Mouse (Mus musculus) heart, adult 18-20 months (tissue): Measurements from ENCODE around the gene Syn1. TPM values are rescaled to one million over a fixed set of nuclear protein-coding genes. Genes with fewer than 3 reads are reported as not detected.

Experiments used
- DNase-seq, 2 experiments: peaks; one replicate each; pipeline ENCODE4 v3.0.0; 2021 to 2022; ENCODE audit warnings: mixed read lengths in 1 of 2
- long read RNA-seq, 2 experiments: library from polyadenylated mRNA; stranded (forward); transcript quantifications; one replicate each; pipeline ENCODE4 v2.0.0; 2021
- total RNA-seq, 2 experiments: library from RNA; stranded (reverse); gene quantifications; 2 replicates each; pipeline ENCODE4 v1.2.3; 2021

Syn1 gene
- total RNA-seq = under 1 TPM; 0.10 to 0.21 TPM
- long read RNA-seq, experiment 1 = 0 reads
- long read RNA-seq, experiment 2, partial matches to known transcripts = 0 of 2 reads
- long read RNA-seq, experiment 2, other reads (novel, unspliced or antisense) = 2 of 2 reads

DNA sequence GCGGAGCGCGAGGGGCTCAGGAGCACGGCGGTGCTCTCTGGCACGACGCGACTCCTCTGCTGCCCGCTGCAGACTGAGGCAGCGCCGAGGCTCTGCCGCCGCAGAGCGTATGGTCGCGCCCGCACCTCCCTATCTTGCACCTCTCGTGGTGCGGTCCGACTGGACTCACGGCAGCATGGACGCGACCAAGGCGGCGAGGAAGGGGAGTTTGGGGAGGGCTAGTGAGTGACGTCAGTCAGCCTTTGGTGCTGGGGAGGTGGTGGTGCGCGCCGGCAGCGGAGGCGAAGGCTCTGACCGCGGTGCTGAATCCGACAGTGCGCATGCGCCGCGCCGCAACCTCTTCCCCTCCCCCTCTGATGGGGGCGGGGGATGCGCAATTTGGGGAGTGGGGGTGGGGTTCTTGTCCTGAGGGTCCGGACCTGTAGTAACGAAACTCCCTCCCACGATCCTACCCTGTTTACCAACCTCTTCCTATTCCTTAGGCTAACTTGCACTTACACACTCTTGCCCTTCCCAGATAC, at the start of gene Syn1:
Gene Syn1 (minus strand): TSS at position 161 of the 521 bp plus-strand sequence.
- DNase-seq = peak; percentile 69 to 81

DNA sequence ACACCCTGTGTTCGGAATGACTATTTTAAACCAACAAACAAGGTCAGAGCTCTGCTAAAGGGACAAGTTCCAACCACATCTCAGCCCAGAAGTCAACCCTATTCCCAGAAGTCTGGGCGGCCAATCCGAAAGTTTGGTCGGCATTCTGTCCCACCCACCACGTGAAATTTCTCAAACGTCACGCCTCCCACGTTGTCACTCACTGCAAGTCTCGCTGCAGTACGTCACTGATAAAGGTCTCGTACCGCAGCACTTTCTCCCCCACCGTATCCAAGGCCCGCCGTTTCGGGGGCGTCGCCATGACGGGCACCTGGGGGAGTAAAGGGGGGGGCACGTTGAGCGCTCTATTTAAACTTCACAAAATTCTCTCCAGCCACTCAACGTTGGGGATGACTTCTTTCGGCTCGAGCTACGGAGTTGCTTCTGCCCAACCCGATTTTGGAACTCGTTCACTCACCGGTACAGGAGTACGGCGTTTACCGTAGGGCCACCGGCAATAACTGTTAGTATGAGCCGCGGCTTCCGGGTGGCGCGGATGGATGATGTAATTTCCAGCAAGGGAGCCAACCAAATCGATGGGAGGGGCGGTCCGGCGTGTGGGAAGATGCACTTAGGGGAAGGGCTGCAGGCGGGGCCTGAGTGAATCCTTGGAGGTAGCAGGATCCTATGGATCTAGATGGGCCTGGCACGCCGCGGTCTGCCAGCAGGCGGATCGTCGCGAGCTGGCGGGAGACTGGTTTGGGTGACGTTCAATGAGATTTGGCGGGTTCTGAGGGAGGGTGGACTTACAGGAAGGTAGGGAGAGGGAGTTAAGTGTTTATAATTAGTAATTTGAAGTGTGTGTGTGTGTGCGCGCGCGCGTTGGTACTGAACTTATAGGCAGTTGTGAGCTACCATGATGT, 40.9 kb upstream of the Syn1 start, which contains the start of gene Uxt:
Gene Uxt (minus strand): TSS at position 541 of the 902 bp plus-strand sequence.
- peak; percentile 91 to 92 for DNase-seq

DNA sequence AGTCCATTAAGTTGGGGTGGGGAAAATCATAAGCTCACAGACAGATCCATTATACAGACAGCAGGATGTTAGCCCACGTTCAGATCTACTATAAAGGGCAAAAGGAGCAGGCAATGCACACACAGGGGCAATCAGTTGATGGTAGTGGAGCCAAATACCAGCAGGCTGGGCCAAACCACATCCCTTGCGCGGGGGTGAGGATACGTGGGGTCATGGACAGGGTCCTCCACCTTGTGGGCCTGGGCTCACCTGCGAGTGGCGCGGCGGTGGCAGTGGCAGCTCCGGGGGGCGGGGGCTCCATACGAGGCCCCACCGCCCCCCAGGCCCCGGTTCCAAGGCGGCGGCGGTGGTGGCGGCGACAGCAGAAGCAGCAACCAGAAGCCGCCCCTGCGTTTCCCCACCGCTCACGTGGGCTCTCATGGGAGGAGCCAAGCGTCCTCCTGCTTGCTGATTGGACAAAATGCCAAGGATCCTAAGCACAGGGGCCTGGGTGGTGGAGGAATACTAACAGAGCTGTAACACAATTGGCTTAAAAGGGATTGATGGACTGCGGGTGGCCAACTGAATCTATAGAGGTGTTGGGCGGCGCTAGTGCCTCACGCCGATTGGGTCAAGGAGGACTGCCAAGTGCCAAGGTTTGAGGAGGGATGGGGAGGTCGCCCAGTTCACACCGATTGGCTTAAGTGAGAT, 29.5 kb upstream of the Syn1 start, which contains the start of gene Elk1:
Gene Elk1 (minus strand): TSS at position 418 of the 690 bp plus-strand sequence.
- DNase-seq = peak; percentile 88 to 90

DNA sequence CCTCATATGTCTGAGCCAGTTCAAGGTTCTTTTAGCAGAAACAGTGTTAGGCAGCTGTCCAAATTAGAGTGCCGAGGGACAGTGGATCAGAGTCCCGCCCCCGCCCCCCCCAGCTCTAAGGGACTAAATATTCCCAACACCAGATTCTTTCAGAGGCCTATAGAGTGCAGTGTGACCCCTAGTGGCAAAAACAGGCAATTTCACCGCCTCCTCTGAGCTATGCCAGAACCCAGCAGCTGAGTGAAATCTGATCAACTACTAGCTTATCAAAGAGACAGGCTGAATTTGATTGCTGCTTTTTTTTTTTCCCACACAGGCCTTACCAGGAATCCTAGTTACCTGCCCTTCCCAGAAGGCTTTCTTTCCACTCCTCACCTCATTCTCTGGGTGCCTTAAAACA, 25.3 kb upstream of the Syn1 start:
- peak; percentile 38 to 74 for DNase-seq

DNA sequence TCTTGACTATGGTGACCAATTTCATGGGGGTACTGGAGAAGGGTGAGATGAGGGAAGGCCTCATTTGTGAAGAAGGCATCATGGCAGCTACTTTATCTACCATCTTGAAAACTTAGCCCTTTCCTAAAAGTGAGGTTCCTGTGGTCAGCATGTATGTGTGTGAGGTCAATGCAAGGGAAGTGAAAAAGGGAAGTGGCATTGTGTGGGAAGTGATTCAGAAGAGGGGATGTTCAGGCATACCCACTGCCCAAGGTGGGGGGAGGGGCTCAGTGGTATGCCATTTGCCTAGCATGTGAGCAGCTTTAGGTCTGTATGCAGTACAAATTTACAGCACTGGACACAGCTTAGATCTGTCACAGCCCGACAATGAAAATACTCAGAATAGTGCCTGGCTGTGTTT, 11.2 kb upstream of the Syn1 start:
- peak; percentile 30 to 51 for DNase-seq

DNA sequence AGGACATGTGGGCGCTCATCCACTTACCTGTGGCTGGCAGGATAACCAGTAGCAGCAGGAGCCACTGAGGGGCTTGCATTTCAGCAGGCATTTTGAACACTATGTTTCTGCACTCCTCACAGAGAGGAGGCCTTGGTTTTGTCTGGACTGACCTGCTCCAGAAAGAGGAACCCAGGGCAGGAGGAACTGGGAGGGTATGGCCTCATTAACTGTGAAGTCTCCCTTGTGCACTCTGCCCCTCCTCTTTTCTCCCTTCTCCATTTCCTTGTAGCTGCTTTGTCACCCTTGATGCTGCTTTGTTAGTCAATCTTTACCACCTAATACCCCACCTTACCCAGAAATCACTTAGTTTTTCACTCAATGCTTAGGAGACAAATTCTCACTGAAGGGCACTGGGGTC, 10.6 kb upstream of the Syn1 start, which contains the start of gene Cfp:
Gene Cfp (minus strand): TSS at position 192 of the 400 bp plus-strand sequence.
- peak in 1 of 2 experiments; percentile 31 for DNase-seq

DNA sequence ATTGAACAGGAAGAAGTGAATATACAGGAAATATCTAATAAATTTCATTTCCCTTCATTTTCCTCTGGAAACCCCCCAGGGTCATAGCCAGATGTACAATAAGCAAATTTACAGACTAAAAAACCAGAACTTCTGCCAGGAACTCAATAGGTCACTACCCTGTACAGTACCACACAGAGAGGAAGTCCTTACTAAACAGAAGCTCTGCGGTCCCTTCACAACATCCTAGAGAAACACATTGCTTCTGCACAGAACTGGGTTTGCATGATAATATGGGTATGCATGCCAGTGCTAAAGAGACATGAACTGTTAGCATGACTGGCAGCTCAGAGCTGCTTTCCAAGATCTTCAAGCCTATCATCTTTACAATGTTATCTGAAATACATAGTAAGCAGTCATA, 9.1 kb upstream of the Syn1 start:
- DNase-seq = no peak

DNA sequence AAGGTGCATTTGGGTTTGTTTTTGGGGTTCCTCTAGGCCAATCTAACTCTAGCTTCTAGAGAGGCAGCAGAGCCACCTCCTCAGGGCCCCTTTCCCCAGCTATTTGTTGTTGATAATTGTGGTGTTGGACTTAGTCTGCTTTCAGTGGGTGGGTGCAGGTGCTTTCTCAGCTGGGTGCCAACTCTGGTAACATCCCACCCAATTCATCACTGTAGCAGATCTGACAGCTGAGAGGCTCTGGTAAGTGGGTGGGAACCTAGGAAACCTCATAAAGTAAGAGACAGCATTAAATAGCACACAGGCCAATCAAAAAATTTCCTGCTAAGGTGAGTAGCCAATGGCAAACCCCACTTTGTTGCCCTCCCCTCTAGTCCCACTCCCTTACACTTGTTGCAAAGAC, 4.2 kb upstream of the Syn1 start:
- no peak for DNase-seq

DNA sequence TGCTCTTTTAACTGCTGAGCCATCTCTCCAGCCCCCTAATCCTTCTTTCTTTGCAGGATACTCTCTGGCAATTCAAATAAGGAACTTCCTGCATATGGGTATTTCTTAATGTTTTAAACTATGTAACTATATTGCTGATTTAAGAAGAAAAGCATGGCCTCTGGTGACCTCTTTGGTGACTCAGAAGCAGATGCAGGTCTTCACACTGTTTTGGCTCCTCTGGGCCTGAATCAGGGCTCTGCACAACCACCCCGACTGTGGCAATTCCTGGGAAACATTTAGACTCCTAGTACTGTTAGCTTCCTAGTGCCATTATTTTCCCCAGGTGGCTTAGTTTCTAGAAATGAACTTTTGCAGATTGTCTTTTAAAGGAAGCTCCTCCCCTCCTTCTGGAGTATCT, 2.7 kb upstream of the Syn1 start:
- no peak for DNase-seq

DNA sequence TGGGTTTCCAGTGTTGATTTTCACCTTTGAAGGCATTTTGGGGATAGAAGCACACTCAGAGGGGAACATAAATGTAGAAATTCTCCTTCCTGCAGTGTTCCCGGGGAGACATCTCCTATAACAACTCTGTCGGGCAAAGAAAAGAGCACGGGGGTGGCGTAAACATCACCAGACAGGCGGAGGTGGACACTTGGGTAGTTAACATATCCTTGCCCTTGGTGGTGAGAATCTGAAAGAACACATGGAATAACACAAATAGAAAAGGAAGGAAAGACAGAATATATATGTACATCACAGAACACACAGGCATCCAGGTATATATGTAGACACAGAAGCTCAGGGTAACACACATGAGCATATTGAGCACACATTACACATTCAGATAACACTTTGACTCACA, 562 bp upstream of the Syn1 start:
- DNase-seq = no peak

DNA sequence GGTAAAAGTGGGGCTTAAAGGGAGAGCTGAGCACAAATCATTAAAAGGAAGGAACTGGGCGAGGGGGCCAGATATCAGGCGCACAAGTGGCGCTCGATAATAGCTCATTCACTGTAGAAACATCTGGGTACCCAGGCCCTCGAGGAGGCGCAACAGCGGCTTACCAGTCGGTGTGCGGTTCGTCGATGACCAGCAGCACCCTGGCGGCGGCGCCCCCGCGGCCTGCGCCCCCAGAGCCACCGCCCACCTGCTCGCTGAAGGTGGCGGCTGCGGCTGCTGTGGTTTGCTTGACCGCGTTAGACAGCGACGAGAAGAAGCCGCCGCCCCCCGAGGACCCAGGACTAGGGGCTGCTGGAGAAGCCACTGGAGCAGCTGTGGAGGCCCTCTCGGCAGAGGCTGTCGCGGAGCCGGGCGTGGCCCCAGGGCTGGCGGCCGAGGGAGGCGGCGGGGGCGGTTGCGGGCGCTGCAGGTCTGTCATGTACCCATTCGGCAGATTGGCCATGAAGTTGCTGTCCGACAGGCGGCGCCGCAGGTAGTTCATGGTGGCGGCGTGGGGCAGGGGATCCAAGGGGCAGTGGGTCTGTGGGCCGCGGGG, 458 bp downstream of the Syn1 start:
- DNase-seq = peak in 1 of 2 experiments; percentile 6

DNA sequence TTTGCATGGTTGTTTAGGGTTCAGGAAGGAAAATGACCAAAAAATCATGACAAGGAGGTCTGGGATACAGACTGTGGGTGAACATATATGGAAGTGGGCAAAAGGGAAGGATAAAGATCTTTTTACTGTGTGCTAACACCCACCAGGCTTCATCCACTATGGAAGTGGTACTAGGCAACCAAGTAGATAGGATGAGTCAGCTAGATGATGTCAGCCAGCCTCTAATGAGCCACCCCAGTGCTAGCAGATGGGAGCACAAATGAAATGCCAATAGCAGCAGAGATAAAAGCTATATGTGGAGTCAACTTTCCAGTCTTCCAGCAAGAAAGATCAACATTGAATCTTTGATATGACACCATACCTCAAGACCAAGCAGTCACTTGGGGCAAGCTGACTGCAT, 5.7 kb downstream of the Syn1 start:
- no peak for DNase-seq

DNA sequence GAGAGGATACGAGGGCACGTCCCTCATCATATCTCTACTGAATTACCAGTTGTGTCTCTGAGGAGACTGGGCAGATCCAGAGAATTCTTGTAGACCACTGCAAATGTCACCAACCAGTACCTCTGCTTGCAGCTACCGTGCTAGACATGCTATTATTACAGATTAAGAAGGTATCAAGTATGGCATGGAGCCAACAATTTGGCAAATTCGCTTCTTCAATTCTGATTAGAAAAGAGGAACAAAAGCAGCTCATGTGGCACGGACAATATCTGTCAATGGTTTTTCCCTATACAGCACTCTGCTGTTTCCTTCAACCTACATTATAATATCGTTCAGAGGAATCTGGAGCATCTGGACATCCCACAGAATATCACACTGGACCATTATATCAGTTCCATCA, 7.1 kb downstream of the Syn1 start:
- DNase-seq = no peak

DNA sequence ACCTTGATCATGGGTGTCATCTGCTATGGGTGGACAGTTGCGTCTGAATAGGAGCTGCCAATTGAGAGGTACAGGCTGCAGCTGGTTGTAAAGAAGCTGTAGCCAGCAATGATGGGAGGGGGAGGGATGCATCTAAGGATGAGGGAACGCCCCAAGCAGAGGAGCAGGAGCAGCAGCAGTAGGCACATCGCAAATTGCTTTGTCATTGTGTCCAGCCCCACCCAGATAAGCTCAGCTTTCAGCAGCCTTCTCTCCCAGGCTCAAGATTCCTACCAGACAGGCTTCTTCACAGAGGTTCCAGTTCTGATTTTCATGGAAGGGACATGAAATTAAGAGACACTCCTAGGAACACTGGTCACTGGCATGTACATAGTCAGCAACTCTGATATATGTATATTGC, 10.7 kb downstream of the Syn1 start:
- DNase-seq = no peak

DNA sequence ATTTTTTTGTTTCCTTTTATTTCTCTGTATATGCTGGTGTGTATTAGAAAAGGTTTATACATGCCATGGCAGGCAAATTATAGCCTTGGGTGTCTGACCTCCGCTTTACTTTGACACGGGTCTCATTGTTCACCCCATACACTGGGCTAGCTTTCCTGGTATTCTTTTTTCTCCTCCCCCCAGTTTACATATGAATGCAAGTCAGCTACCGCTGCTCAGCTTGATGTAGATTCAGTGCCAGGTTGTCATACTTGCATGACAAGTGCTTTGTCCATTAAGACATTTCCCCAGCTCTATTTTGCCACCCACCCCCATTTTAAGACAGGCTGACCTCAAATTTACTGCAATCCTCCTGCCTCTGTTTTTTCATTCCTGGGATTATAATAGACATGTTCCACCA, 45.6 kb downstream of the Syn1 start:
- DNase-seq = no peak

DNA sequence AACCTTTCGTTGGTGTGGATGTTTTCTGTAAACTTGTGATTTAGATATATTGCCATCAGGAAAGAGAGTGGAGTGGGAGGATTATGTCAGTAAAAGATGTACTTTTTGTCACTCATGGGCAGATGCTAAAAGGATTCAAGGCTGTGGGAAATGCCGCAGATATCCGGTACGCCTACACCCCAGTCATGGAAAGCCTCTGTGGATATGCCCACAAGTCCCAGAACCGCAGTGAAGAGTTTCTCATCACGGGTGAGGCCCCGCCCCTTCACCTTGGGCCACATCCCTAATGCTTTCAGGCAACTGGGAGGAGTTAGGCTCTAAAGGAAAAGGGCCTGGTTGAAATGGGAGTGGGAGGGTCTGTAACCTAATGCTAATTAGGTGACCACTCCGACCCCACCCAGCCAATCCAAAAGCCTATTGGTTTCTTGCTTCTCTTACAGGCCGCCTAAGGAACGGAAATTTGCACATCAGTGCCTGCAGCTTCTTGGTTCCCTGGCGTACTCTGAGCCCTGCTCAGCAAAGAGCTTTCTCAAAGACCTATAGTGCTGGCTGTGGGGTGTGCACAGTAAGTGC, 47.8 kb downstream of the Syn1 start:
- DNase-seq = no peak

DNA sequence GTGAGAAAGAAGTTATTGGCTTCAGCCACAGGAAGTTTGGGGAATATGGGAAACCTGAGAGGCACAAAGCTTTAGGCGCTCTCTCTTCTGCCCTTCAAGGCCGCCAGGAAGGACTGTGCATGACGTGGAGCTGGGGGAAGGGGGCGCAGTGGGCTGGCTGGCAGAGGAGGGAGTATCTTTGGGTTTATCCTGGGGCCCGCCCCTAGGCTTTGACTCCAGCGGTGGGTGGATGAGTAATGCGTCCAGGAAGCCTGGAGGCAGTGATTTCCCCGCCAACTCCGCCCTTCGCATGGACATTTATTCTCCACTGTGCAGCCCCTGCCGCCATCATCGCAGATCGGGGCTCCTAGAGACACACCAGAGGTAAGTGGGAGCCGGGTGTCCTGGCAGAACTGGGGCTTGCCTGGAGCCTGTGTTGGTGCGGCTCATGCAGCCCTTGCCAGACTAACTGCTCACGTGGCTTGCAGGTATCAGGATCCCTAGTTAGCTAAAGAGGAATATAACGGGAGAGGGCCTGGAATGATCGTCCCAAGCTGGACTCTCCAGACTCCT, 50.8 kb downstream of the Syn1 start, which contains the start of gene Timp1:
Gene Timp1 (plus strand): TSS at position 205 of the 552 bp plus-strand sequence.
- DNase-seq = peak; percentile 40 to 48

DNA sequence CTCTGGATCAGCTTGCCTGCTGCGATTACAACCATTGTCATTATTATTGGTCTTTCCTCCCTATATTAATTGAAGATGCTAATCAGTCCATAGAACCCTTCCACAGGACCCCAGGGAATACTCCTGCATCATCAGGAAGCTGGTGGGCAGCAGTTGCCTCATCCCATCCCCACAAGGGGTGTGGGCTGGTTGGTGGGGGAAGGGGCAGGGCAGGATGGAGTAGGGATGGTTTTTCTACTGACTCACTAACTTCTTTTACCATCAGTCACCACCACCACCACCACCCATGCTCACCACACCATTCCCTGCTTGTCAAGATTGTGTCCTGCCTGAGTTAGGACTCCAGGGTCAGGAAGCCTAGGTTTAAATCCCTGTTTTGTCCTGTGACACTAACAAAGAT, 51.6 kb downstream of the Syn1 start:
- DNase-seq = no peak

DNA sequence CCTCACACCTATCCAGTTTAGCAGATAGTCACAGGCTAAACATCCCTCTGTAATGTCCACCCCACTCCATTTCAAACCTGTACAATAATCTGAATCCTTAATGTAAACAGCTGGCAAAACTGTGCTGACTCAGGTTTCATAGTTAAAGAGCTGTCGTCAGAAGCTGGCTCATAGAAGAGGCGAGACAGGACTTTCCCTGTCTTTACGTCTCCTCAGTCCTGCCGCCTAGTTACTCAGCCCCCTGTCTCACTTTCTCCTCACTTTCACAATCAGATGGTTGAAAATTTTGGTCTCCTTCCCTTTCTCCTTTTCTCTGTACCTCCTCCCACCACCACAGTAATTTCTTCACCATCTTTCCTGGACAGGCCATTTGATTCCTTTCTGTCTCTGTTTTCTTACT, 52.7 kb downstream of the Syn1 start:
- no peak for DNase-seq

DNA sequence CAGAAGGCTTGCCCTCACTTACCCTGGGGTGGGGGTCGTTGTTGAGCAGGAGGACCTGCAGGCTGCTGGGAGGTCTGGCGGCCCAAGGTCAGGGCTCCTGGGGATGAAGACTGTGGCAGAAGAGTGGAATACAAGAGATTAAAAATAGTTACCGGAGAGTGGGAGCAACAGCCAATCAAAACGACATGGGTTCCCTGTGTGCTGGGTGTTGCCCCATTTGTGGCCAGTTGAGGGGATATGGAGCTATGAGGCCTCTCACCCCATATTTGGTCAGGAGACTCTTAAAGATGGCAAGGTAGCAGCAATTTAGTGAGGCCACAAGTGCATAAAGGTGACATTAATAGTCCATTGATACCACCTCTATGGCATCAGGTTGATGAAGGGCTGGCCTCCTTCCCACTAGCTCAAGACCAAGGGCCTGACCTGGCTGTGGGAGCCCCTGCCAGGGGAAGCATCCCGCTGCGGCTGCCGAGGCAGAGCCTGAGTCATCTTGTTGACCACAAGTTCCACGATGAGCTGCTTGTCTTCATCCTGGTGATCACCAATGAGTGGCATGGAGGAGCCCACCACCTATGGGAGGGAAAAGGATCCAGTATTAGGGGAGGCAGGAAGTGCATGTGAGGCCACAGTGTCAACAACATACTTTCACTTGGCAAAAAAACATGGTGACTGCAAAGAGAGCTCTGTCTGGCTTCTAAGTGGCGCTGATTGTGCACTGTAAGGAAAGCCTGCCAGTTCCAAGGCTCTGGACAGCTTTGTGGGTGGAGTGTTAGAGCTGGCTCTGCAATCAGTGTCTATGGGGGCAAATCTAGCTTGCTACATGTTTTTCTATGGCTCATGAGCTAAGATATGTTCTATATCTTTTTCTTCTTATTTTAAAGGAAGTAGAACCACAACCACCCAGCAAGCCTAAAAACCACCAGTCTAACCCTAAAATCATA, 57.4 kb downstream of the Syn1 start:
- DNase-seq = peak; percentile 32 to 43
